Comparison of ENCODE assay signal across 8 mouse cellular contexts in genomic region chr5:109559191-109559590, GRCm38 (mm10). TPM values are rescaled to one million over a fixed set of nuclear protein-coding genes. Genes with fewer than 3 reads are reported as not detected.
DNase-seq lines count a peak whose midpoint lies in the region; ATAC-seq lines count a peak whose summit lies in the region.

No protein-coding gene starts in this region.

- H3K9ac ChIP-seq in heart, embryonic 11.5 days (ENCODE audit: low read depth, low read length) = no peak overlapping the region
- H3K9ac ChIP-seq in embryonic facial prominence, embryonic 15.5 days = 0 out of 2 replicates have a peak overlapping the region, but pooled peaks have one; percentile 58
- H3K9ac ChIP-seq in limb, embryonic 11.5 days (ENCODE audit: low read length) = peak overlapping the region; percentile 49; the same call in 1 of the 2 replicates
- no peak overlapping the region for H3K9ac ChIP-seq in stomach, embryonic 14.5 days (replicated peaks; ENCODE audit: low read depth, low read length)

- ATAC-seq in heart, embryonic 11.5 days (replicated peaks; ENCODE audit: insufficient number of reproducible peaks, low FRiP score, low TSS enrichment) = no peak
- no peak for ATAC-seq in embryonic facial prominence, embryonic 15.5 days (ENCODE audit: insufficient number of reproducible peaks, low FRiP score, low TSS enrichment, low read depth)
- ATAC-seq in limb, embryonic 11.5 days (ENCODE audit: insufficient number of reproducible peaks, low FRiP score, low TSS enrichment, low read depth) = no peak
- ATAC-seq in stomach, embryonic 14.5 days (ENCODE audit: insufficient number of reproducible peaks, insufficient read depth, low FRiP score, low read depth) = no peak

- H3K4me1 ChIP-seq in heart, embryonic 11.5 days (ENCODE audit: control insufficient read depth, insufficient read depth, low read length) = no peaks in the 10 kb centered on the region
- H3K4me1 ChIP-seq in embryonic facial prominence, embryonic 15.5 days = no peaks in the 10 kb centered on the region
- no peaks in the 10 kb centered on the region for H3K4me1 ChIP-seq in limb, embryonic 11.5 days (ENCODE audit: control insufficient read depth, insufficient read depth, low read length)
- no peaks in the 10 kb centered on the region for H3K4me1 ChIP-seq in stomach, embryonic 14.5 days (ENCODE audit: control insufficient read depth, insufficient read depth, low read length)

- peak overlapping the region; percentile 68 for H3K4me2 ChIP-seq in heart, embryonic 11.5 days
- peak overlapping the region; percentile 56 for H3K4me2 ChIP-seq in embryonic facial prominence, embryonic 15.5 days (replicated peaks)
- peak overlapping the region; percentile 36; the same call in 1 of the 2 replicates for H3K4me2 ChIP-seq in limb, embryonic 11.5 days (ENCODE audit: low read depth, severe bottlenecking)
- H3K4me2 ChIP-seq in stomach, embryonic 14.5 days (replicated peaks; ENCODE audit: low read depth, low read length) = peak overlapping the region; percentile 40

- 26% methylated on average over 6 of the region's 6 CpGs for WGBS in heart, embryonic 11.5 days (ENCODE audit: insufficient replicate concordance)
- WGBS in embryonic facial prominence, embryonic 15.5 days = 24% methylated on average over 6 of the region's 6 CpGs
- WGBS in limb, embryonic 11.5 days = 24% methylated on average over 6 of the region's 6 CpGs
- 17% methylated on average over 6 of the region's 6 CpGs for WGBS in stomach, embryonic 14.5 days

- H3K9me3 ChIP-seq in heart, embryonic 11.5 days (replicated peaks; ENCODE audit: control insufficient read depth, low read length) = peaks cover 19% of the 10 kb centered on the region
- peaks cover 23% of the 10 kb centered on the region for H3K9me3 ChIP-seq in embryonic facial prominence, embryonic 15.5 days (replicated peaks)
- H3K9me3 ChIP-seq in limb, embryonic 11.5 days (ENCODE audit: control insufficient read depth, low read length) = peaks cover 12% of the 10 kb centered on the region; the same call in 1 of the 2 replicates
- peaks cover 24% of the 10 kb centered on the region for H3K9me3 ChIP-seq in stomach, embryonic 14.5 days (ENCODE audit: control insufficient read depth, low read depth, low read length)

- peaks cover 12% of the 10 kb centered on the region for H3K36me3 ChIP-seq in heart, embryonic 11.5 days (ENCODE audit: control insufficient read depth, insufficient read depth, low read length)
- H3K36me3 ChIP-seq in embryonic facial prominence, embryonic 15.5 days = peaks cover 19% of the 10 kb centered on the region
- H3K36me3 ChIP-seq in limb, embryonic 11.5 days (ENCODE audit: control insufficient read depth, insufficient read depth, low read length) = peaks cover 5% of the 10 kb centered on the region; the same call in 1 of the 2 replicates
- H3K36me3 ChIP-seq in stomach, embryonic 14.5 days (ENCODE audit: control insufficient read depth, insufficient read depth, low read length) = no peaks in the 10 kb centered on the region

- peak overlapping the region; percentile 66 for H3K4me3 ChIP-seq in heart, embryonic 11.5 days (ENCODE audit: low read depth, low read length)
- H3K4me3 ChIP-seq in embryonic facial prominence, embryonic 15.5 days (replicated peaks) = peak overlapping the region; percentile 79
- H3K4me3 ChIP-seq in limb, embryonic 11.5 days (ENCODE audit: low read depth, low read length) = peak overlapping the region; percentile 53
- peak overlapping the region; percentile 57 for H3K4me3 ChIP-seq in stomach, embryonic 14.5 days (ENCODE audit: low read depth, low read length)

- H3K27ac ChIP-seq in heart, embryonic 11.5 days (ENCODE audit: low read depth, low read length) = no peak overlapping the region
- H3K27ac ChIP-seq in embryonic facial prominence, embryonic 15.5 days (replicated peaks) = peak overlapping the region; percentile 97; the same call in 1 of the 2 replicates
- H3K27ac ChIP-seq in limb, embryonic 11.5 days (replicated peaks; ENCODE audit: low read depth, low read length) = no peak overlapping the region
- peak overlapping the region; percentile 93; the same call in 1 of the 2 replicates for H3K27ac ChIP-seq in stomach, embryonic 14.5 days (ENCODE audit: low read length)

- no peaks in the 10 kb centered on the region for H3K27me3 ChIP-seq in heart, embryonic 11.5 days (ENCODE audit: control insufficient read depth, insufficient read depth, low read length)
- H3K27me3 ChIP-seq in embryonic facial prominence, embryonic 15.5 days = no peaks in the 10 kb centered on the region
- no peaks in the 10 kb centered on the region for H3K27me3 ChIP-seq in limb, embryonic 11.5 days (ENCODE audit: control insufficient read depth, insufficient read depth, low read length)
- no peaks in the 10 kb centered on the region for H3K27me3 ChIP-seq in stomach, embryonic 14.5 days (ENCODE audit: control insufficient read depth, insufficient read depth, low read length)

- DNase-seq in heart, adult 8-10 months (ENCODE audit: low spot score) = no peak
- DNase-seq in A20 (ENCODE audit: low read depth, low spot score) = peak; percentile 88
- DNase-seq in limb, embryonic 11.5 days (ENCODE audit: low spot score) = no peak
- DNase-seq in urinary bladder, adult 2 months (ENCODE audit: low spot score) = no peak
- no peak for DNase-seq in kidney, adult 9 months

RNA-seq across cellular contexts. Expression of gene Crlf2, which starts 0.4 kb away (rescaled TPM):
- polyA plus RNA-seq in heart, embryonic 11.5 days (2014; fragmentation: Nextera tagmentation; extraction: Ambion mirVana) = 5.4 and 5.8 TPM in 2 replicates
- 1 to 10 TPM; 3.7 to 8.1 (median 5.7) TPM for total RNA-seq in heart, adult 8-10 months (2022)
- 12.6 and 13.6 TPM in 2 replicates for polyA plus RNA-seq in embryonic facial prominence, embryonic 15.5 days (2015; fragmentation: Nextera tagmentation; extraction: Ambion mirVana)
- 3.0 and 4.7 TPM in 2 replicates for polyA plus RNA-seq in limb, embryonic 11.5 days (2014; fragmentation: Nextera tagmentation; extraction: Ambion mirVana)
- polyA plus RNA-seq in stomach, embryonic 14.5 days (2014; fragmentation: Nextera tagmentation; extraction: Ambion mirVana) = 8.7 and 9.6 TPM in 2 replicates
- 24.7 and 26.4 TPM in 2 replicates for polyA plus RNA-seq in urinary bladder, adult 2 months (2012; rRNA removed)

Comparison
In these comparisons a context has a peak if more than half of its experiments do, and no peak if none do; other contexts are left out.
1. H3K27ac ChIP-seq: peak in embryonic facial prominence, embryonic 15.5 days (single experiment) and stomach, embryonic 14.5 days (single experiment); none in heart, embryonic 11.5 days (single experiment) and limb, embryonic 11.5 days (single experiment).
2. H3K9ac ChIP-seq: peak in embryonic facial prominence, embryonic 15.5 days (single experiment) and limb, embryonic 11.5 days (single experiment); none in heart, embryonic 11.5 days (single experiment) and stomach, embryonic 14.5 days (single experiment).
3. Peak in every context shown above with its lines, with median percentiles within 50 percentile points of each other: H3K4me2 ChIP-seq and H3K4me3 ChIP-seq.